Mouse (Mus musculus) brain, embryonic 14.5 days (tissue): Measurements from ENCODE around the gene Dclre1a. TPM values are rescaled to one million over a fixed set of nuclear protein-coding genes. Genes with fewer than 3 reads are reported as not detected.
A peak's percentile ranks its signal among the peaks of the same experiment; 100 is the strongest.

Source experiments
- DNase-seq: peaks from one replicate; pipeline ENCODE4 v3.0.0-alpha.2; 2011; ENCODE audit warnings: low read depth
- CTCF ChIP-seq: fragments of 200-500 bp; IDR thresholded peaks from 2 replicates; pipeline ENCODE4 v1.5.1; 2012; ENCODE audit warnings: inconsistent platforms, mild to moderate bottlenecking, moderate library complexity, borderline replicate concordance; ENCODE audit not compliant: insufficient read depth, insufficient read length; ENCODE audit errors: extremely low read depth
- POLR2A ChIP-seq: fragments of 200-500 bp; IDR thresholded peaks from 2 replicates; pipeline ENCODE4 v1.6.1; 2012; ENCODE audit warnings: mild to moderate bottlenecking, inconsistent platforms, borderline replicate concordance; ENCODE audit not compliant: poor library complexity, insufficient read depth, insufficient read length, severe bottlenecking; ENCODE audit errors: extremely low read depth
- polyA plus RNA-seq: library from polyadenylated mRNA; depleted of rRNA; stranded (reverse); fragments of >200 nt; gene quantifications from 2 replicates; pipeline ENCODE4 v1.2.3, GENCODE M21; 2012

Dclre1a gene
- polyA plus RNA-seq, 1 experiment, result 9.4 TPM

GRCm38 (mm10) chr19:56570781-56571180 is 22.8 kb upstream of the Dclre1a start:
- no peak for DNase-seq
- TF ChIP-seq POLR2A (no peak), CTCF (no peak)

GRCm38 (mm10) chr19:56566940-56567339 is 18.9 kb upstream of the Dclre1a start:
- DNase-seq, result no peak
- no peak for TF ChIP-seq CTCF
- no peak for TF ChIP-seq POLR2A

GRCm38 (mm10) chr19:56566041-56566440 is 18.0 kb upstream of the Dclre1a start:
- no peak for TF ChIP-seq POLR2A
- peak; percentile 62; the same call in 1 of the 2 replicates for TF ChIP-seq CTCF
- DNase-seq, result peak; percentile 65

- TF ChIP-seq POLR2A (no peak), CTCF (peak; percentile 30; the same call in 1 of the 2 replicates)
- peak; percentile 39 for DNase-seq
Observed at GRCm38 (mm10) chr19:56565358-56565757, 17.3 kb upstream of the Dclre1a start.

- TF ChIP-seq POLR2A (no peak), CTCF (no peak)
- DNase-seq, result no peak
Observed at GRCm38 (mm10) chr19:56563469-56563868, 15.4 kb upstream of the Dclre1a start.

- no peak for DNase-seq
- no peak for TF ChIP-seq POLR2A
- no peak for TF ChIP-seq CTCF
Observed at GRCm38 (mm10) chr19:56562433-56563138, 14.6 kb upstream of the Dclre1a start.

GRCm38 (mm10) chr19:56555972-56556371 is 8.0 kb upstream of the Dclre1a start:
- no peak for TF ChIP-seq CTCF
- no peak for TF ChIP-seq POLR2A

GRCm38 (mm10) chr19:56553177-56553576 is 5.2 kb upstream of the Dclre1a start:
- TF ChIP-seq POLR2A, result no peak
- TF ChIP-seq CTCF, result no peak
- no peak for DNase-seq

More at GRCm38 (mm10) chr19:56555972-56556371, 8.0 kb upstream of the Dclre1a start:
- DNase-seq, result no peak

GRCm38 (mm10) chr19:56549033-56549680 is 1.1 kb upstream of the Dclre1a start:
- TF ChIP-seq CTCF (no peak), POLR2A (no peak)
- no peak for DNase-seq

GRCm38 (mm10) chr19:56548230-56549032 is 409 bp upstream of the Dclre1a start, which contains the start of gene Nhlrc2:
TSS of gene Nhlrc2 (plus strand) at chr19:56548261.
- TF ChIP-seq POLR2A (peak; percentile 33; the same call in 1 of the 2 replicates), CTCF (no peak)
- peak; percentile 93 for DNase-seq

- TF ChIP-seq CTCF (no peak), POLR2A (no peak)
- no peak for DNase-seq
Observed at GRCm38 (mm10) chr19:56546031-56546430, 2.0 kb downstream of the Dclre1a start.

- no peak for DNase-seq
- TF ChIP-seq POLR2A (no peak), CTCF (no peak)
Observed at GRCm38 (mm10) chr19:56544681-56545388, 3.2 kb downstream of the Dclre1a start.

- TF ChIP-seq POLR2A, result no peak
- TF ChIP-seq CTCF, result no peak
- DNase-seq, result no peak
Observed at GRCm38 (mm10) chr19:56543320-56543719, 4.7 kb downstream of the Dclre1a start.

- TF ChIP-seq CTCF (no peak), POLR2A (no peak)
- no peak for DNase-seq
Observed at GRCm38 (mm10) chr19:56535765-56536164, 12.3 kb downstream of the Dclre1a start.
